Mouse (Mus musculus) spleen, adult 18-20 months (tissue): ENCODE data around the gene Nlgn1.

ENCODE experiments used
- DNase-seq, 2 experiments: peaks; one replicate each; pipeline ENCODE4 v3.0.0; 2022; ENCODE audit warnings: mixed read lengths in 2 of 2

The Nlgn1 gene

GRCm38 (mm10) chr3:26332400-26333238 lies at the start of gene Nlgn1:
Gene Nlgn1, minus strand, starts transcription at chr3:26332460.
- DNase-seq = no peak

DNA sequence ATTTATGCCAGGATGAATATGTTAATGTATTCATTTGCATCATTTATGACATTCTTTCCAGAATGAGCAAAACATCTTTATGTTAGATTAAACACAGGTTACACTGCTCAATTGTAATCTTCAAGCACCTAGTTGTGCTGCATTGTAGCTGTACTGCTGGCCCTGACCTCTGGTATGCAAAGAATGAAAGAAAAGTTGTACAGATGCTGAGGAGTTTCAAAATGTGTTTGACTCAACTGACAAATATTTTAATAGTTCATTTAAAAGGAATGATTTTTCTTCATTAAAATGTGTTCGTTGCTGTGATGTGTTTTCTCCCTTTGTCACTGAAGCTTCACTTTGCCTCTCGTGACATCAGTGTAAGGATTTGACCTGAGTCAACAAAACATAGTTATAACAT lies 46.0 kb upstream of the Nlgn1 start:
- DNase-seq = no peak

DNA sequence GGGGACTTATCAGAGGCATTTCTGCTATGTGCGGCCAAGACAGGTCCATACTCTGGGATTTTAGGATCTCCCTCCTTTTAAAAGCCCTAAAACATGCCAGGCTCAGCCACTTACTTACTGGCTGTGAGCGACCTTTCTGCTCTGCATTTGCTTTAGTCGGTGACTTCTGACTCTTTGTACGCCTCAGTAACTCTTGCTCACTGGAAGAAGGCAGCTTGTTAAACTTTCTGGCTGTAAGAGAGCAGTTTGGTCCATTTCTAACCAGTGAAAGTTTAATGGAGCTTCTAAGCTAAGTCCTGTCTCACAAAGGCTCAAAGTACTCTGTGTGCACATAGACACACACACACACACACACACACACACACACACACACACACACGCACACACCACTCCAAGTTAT lies 22.8 kb upstream of the Nlgn1 start:
- no peak for DNase-seq

DNA sequence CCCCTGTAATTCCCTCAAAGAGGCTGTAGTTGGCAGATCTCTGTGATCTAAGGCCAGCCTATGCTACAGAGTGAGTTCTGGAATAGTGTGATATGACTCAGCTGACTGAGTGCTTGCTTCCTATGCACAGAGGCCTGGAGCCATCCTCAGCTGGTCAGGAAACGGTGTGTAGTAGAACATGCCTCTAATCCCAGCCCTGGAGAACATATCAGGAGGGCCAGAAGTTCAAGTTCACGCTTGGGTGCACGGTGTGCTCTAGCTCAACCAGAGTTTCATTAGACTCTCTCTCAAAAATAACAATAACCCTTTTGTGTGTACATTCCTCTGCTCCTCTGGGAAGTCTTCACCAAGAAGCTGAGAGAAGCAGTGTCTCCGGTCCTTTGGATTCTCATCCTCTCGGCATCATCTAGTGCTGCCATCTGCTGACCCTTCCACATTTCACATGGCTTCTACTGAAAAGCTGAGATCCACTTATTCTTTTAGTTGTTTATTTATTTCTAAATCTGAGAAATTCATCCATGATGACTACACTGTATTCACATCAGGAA lies 22.3 kb upstream of the Nlgn1 start:
- no peak for DNase-seq

- DNase-seq = no peak
Measured at GRCm38 (mm10) chr3:26337495-26337894, 5.2 kb upstream of the Nlgn1 start.

DNA sequence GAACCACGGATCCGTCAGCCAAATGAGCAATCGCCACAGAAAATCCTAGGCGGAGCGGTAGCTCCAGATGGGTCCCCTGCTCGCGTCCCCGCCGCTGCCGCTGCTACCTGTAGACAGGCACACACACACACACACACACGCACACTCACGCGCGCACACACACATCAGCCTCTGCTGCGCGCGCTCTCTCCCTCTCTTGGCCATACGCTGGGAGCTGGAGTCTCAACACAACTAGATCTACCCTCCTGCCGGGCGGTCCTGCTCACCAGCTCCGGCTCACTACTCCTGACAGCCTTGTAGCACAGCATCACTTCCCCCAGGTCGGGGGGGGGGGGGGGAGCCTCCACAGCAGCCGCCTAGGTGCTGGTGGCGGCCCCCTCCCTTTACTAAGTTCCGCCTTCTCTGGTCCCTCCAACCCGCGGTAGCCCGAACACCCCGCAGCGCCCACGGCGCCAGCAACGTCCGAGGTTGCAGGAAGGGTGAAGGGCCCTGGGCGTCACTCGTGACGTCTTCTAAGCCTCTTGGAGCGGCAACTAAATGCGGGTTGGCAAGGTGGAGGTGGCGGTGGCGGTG lies 1.1 kb upstream of the Nlgn1 start:
- no peak for DNase-seq

DNA sequence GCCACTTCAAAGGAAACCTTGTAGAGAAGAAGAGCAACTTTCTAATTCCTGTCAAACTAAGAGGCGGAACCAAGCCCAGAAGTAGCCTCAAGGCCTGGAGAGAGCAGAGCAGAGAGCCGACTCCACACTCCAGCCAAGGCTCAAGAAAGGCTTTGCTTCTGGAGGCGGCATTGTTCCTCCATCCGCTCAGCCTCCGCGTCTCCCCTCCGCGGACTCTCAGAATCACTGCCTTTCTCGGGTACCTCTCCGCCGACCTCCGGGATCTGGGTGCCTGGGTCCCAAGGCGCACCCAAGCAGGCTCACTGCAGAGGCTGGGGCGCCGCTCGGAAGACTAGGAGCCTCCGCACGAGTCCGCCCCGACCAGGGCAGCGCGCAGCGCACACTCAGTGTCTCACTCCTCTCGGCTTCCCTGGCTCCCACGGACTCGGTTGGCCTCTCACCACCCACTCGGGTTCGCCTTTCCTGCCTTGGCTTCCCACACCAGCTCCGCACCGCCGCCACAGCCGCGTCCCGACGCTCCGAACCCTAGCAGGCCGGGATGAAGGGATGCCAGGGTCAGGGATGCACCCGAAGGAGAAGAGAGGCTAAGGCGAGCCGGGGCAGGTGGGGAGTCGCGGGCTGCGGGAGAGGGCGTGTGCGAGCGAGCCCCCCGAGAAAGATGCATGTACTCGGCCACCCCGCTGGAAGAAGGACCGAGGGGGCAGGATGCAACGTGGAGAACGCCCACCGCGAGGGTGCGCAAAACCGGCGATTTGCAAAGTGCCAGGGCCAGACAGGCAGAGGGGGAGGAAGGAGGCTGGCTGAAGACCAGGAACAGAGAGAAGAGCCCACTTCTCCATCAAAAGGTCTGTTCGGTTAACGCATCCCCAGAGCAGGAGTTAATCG lies 841 bp downstream of the Nlgn1 start:
- DNase-seq = no peak

GRCm38 (mm10) chr3:26330863-26331176 lies 1.4 kb downstream of the Nlgn1 start:
- DNase-seq = no peak

- DNase-seq = no peak
Measured at GRCm38 (mm10) chr3:26330019-26330418, 2.2 kb downstream of the Nlgn1 start.

DNA sequence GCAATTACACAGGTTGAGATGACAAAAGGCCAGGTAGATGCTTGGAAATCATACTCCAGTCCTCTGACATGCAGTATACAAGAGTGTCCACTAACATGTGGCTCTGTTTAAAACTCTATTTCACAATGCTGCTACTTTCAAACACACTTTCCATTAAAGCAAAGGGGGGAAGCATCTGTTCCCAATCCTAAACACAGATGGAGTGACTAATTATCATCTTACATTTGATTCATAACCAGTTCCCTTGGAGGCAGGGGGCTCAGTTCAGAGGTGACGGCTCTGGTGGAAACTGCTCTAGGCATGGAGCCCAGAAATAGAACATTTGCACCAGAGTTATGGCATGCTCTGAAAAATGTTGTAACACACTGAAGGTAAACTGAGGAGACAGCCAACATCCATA lies 7.8 kb downstream of the Nlgn1 start:
- DNase-seq = no peak

GRCm38 (mm10) chr3:26317397-26317796 lies 14.9 kb downstream of the Nlgn1 start:
- no peak for DNase-seq

DNA sequence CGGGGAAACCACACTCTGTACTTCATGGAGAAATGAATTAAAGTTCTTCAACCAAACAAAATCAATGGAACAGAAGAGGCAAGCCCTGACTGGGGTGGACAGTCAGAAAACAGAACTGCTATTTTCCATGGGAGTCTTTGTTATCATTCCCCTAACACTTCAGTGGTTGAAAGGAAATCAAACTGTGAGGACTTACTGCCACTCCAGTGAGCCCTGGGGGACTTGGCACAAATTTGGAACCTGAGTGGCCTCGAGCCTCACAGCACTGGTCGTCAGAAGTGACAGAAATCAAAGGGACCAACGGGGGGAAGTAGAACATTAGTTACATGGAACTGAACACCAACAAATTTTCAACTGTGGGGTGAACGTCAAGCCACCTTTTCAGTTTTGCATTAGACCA lies 34.4 kb downstream of the Nlgn1 start:
- no peak for DNase-seq

DNA sequence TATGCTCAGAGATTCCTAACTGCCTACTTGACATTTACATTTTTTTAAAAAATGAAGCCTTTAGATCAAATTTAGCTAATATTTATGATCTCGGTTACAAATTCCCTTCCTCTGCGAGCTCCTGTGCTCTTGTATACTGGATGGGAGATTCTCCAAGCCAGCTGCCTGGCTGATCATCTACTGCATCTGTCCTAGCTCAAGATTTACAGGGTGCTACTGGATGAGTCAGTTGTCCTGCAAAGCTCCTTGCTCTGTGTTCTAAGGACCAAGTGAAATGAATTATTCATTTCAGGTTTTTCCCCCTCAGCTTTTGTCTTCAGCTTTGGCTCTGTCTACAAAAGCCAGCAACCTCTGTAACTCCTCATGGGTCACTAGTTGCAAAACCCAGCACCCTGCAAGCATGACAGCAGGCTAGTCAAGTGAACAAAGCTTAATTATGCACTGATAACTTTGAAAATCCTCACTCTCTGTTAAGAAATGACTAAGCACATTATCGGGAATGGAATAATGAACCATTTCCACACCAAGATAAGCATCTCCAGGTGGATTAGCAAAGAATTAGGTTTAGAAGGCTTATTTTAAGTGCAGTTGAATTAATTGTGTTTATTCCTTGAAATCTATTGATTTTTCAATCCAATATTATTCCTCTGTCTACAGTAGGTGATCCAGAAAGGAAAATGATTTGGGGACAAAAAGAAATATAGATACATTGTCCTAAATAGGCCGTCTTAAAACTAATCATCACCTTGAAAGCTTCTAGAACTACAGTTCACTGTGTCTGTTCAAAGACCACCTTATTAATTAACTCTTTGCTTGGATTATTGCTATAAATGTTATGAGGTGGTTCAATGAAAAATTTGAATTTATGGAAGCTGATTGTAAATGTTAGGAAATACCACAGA lies 61.1 kb downstream of the Nlgn1 start:
- DNase-seq = no peak

GRCm38 (mm10) chr3:26246564-26246963 lies 85.7 kb downstream of the Nlgn1 start:
- no peak for DNase-seq

DNA sequence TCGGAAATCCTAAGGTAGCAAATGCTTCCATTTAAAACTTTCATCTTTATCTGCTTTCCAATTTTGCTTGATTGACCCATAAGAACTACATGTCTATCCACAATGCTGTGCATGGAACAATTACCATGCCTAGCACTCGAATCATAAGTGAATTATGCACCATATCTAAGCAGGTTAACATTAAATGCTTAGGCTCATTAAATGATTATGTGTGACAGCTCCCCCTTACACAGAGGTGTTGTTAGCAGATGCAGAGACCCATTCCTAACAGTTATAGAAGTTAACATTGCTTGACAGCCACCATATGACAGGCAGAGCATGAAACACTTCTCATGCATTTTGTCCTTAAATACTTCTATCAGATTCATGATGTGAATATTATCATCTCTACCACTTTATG lies 89.0 kb downstream of the Nlgn1 start:
- no peak for DNase-seq

DNA sequence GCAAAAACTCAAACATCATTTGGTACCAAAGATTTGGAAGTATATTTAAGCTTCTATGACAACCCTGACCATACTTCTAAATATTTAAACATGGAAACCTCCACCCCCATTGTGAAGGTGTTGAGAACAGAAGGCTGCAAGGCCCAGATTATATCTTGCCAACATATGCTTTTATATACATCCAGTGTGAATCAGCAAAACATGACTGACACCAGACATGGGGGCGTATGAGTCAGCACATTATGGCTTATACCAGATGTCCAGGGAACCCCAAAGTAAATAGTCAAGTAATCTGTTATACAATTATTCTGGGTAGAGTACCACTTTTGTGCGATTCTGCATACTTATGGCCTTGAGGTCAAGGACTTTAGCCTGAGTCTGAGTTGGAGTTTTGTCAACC lies 102.3 kb downstream of the Nlgn1 start:
- no peak for DNase-seq

DNA sequence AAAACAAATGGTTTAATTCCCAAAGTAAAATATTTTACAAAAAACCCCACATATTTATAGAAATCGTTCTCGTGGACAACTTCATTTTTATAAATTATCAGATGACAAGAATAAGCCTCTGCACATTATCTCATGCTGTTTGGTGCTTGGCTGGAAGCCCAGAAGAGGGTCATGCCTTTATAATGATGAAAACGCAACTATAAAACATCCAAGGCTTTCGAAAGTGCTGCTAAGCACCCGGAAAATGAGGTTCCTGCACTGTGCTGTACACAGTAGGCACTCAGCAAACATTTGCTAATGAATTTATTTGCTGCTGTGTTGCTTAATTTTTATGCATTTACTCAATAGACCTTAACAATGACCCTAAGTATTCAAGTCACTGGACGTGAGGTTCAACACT lies 103.4 kb downstream of the Nlgn1 start:
- no peak for DNase-seq

DNA sequence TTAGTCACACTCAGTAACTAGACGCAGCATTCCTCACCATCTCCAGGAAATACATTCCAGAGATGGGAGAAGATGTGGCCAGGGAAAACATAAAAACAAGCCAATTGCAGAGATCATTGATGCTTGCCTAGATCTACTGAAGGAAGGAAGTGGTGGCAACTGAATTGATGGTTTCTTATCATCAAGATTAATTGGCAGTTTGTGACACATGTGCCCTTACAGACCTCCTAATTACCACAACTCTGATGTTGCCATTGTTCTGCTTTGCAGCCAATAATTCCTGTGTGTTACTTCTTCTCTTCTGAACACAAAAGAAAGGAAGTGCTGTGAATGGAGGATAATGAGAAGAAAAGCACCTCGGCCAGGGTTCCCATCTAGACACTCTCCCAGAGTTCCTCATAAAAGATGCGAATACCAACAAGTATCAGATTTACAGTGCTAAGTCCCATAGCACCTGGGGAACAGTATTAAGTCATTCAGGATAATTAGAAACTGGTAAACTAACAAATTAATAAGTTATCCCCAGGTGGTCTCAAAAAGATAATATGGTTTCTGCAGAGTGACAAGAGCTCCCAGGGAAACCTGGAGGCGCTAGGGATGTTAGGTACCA lies 104.0 kb downstream of the Nlgn1 start:
- DNase-seq = no peak

DNA sequence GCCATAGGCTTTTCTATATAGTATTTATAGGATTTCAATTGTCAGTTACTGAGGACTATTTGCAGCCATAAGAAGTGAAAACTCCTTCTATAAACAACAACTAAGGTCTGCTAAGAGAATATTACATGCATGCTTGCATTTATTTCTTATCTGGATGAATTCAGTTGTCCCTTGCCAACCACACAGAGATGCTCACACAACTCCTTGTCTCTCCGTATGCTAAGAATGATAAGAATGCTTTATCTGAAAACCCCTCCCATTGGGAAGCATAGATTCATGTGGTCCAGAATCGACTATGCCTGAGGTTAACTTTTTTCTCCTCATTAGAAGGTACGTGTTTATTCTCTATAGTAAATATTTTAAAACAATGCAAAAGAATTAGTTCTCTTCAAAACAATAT lies 108.8 kb downstream of the Nlgn1 start:
- DNase-seq = no peak

DNA sequence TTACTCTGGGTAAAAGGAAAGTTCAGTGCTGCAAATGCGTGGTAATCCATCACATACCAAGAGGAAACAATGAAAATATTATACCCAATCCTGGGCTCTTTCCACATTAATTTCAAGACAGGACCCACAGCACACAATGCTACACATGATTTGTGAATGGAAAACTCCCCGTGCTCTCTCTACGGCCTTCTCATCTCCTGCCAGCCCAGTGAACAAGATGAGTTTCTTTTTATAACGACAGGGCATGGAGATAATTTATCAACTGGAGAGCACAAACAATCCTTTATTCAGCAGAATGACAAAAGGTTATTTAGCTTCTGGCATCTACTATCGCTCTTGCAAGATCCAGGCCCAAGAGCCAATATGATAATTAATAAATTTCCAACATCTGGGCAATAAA lies 116.0 kb downstream of the Nlgn1 start:
- DNase-seq = no peak

DNA sequence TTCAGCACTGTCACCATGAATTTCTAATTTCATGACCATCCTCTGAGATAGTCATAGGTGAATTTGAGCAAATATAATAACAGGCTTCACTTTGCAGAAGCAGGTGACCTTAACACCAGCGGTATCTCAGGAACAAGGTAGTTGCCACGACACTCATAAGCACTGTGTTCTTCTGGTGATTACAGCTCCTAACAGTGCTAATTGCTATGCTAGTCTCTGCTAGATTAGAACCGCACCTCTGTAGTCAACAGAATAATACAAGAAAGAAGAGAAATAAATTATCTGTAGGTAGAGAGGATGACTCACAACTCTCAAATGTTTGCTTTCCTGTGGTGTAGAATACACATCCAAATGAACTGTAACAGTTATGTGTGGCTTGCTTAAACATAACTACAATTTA lies 129.6 kb downstream of the Nlgn1 start:
- no peak for DNase-seq

DNA sequence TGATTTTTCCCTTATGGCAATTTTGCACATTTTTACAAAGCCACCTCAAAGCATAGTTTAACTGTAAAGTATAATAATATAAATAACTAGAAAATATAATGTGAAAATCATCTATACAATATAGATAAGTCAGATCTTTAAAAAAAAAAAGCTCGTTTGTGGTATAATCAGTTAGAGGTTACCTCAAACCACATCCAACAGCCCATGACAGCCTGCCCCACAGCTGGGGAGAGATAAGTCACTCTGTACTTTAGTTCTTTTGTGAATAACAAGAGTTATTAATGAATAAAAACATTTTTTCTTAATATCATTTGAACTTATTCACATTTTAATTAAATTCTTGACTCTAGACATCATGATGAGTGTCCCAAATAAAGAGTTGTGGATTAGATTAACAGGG lies 130.8 kb downstream of the Nlgn1 start:
- no peak for DNase-seq
